Mouse (Mus musculus) CH12.LX (cell line): ENCODE data around the gene Pcx.

Experiments
- CTCF ChIP-seq, 2 experiments: IDR thresholded peaks in 1 of 2; conservative IDR thresholded peaks in 1 of 2; 2 replicates each; pipeline ENCODE4 v1.5.1; 2011 to 2012; ENCODE audit warnings: low read depth in 2 of 2, low read length in 2 of 2, improper control_type of control experiment in 1 of 2, inconsistent platforms in 1 of 2, mild to moderate bottlenecking in 1 of 2, moderate library complexity in 1 of 2
- EP300 ChIP-seq: IDR thresholded peaks from 2 replicates; pipeline ENCODE4 v1.6.1; 2011; ENCODE audit warnings: low read length, improper control_type of control experiment
- GABPA ChIP-seq: IDR thresholded peaks from 2 replicates; pipeline ENCODE4 v1.6.1; 2012; ENCODE audit warnings: low read depth, low read length, improper control_type of control experiment, inconsistent platforms; ENCODE audit not compliant: insufficient replicate concordance
- MAZ ChIP-seq: IDR thresholded peaks from 2 replicates; pipeline ENCODE4 v1.6.1; 2012; ENCODE audit warnings: low read depth, mild to moderate bottlenecking, inconsistent platforms, low read length, improper control_type of control experiment, moderate library complexity
- POLR2A ChIP-seq: IDR thresholded peaks from 2 replicates; pipeline ENCODE4 v1.6.1; 2011; ENCODE audit warnings: low read depth, mild to moderate bottlenecking, improper control_type of control experiment, low read length

- TF ChIP-seq EP300, result no peak
- no peak for TF ChIP-seq GABPA
- TF ChIP-seq CTCF (conservative IDR thresholded peaks at IDR 0.05 in 1 of 2, IDR thresholded peaks at IDR 0.05 in 1 of 2; ENCODE audit: low read depth in 2 of 2, low read length in 2 of 2), result no peak
- no peak for TF ChIP-seq MAZ
- TF ChIP-seq POLR2A, result no peak
Observed at GRCm38 (mm10) chr19:4482111-4482859, 28.0 kb upstream of the Pcx start.
